Mouse (Mus musculus): ENCODE results near the gene Vac14. TPM values are rescaled to one million over a fixed set of nuclear protein-coding genes. Genes with fewer than 3 reads are reported as not detected.

Gene Vac14
- polyA plus RNA-seq, 1 experiment from 2014 or later: 33.6 TPM

- Histone ChIP-seq H3K4me1 (replicated peaks) (0 out of 2 replicates have a peak, but pooled peaks cover 6% of the 10 kb centered on the region), H3K36me3 (peaks cover 21% of the 10 kb centered on the region), H3K27ac (replicated peaks) (no peak overlapping the region), H3K27me3 (no peaks in the 10 kb centered on the region), H3K4me3 (no peak overlapping the region), H3K9ac (no peak overlapping the region), H3K4me2 (no peak overlapping the region), H3K9me3 (no peaks in the 10 kb centered on the region)
- ATAC-seq (ENCODE audit: low FRiP score, low read depth): 0 out of 2 replicates have a peak, but pooled peaks have one; percentile 30
- WGBS: 95% methylated on average over 3 of the region's 3 CpGs
Observed at GRCm38 (mm10) chr8:110630079-110630478, 11.7 kb downstream of the Vac14 start.

GRCm38 (mm10) chr8:110630571-110631071, 12.2 kb downstream of the Vac14 start:
- no peak overlapping the region for H3K4me3 ChIP-seq
- H3K27me3 ChIP-seq: no peaks in the 10 kb centered on the region
- H3K36me3 ChIP-seq: peaks cover 26% of the 10 kb centered on the region
- 0 out of 2 replicates have a peak, but pooled peaks cover 6% of the 10 kb centered on the region for H3K4me1 ChIP-seq (replicated peaks)
- no peaks in the 10 kb centered on the region for H3K9me3 ChIP-seq
- H3K9ac ChIP-seq: no peak overlapping the region
- H3K4me2 ChIP-seq: no peak overlapping the region
- H3K27ac ChIP-seq (replicated peaks): peak overlapping the region; percentile 3
- ATAC-seq (ENCODE audit: low FRiP score, low read depth): no peak
- 78% methylated on average over 8 of the region's 8 CpGs for WGBS

- H3K27ac ChIP-seq (replicated peaks): peak overlapping the region; percentile 3; the same call in 1 of the 2 replicates
- ATAC-seq (ENCODE audit: low FRiP score, low read depth): no peak
- H3K4me3 ChIP-seq: no peak overlapping the region
- H3K27me3 ChIP-seq: no peaks in the 10 kb centered on the region
- no peak overlapping the region for H3K4me2 ChIP-seq
- H3K9me3 ChIP-seq: no peaks in the 10 kb centered on the region
- peaks cover 32% of the 10 kb centered on the region for H3K36me3 ChIP-seq
- WGBS: 95% methylated on average over 7 of the region's 7 CpGs
- no peak overlapping the region for H3K9ac ChIP-seq
- 0 out of 2 replicates have a peak, but pooled peaks cover 6% of the 10 kb centered on the region for H3K4me1 ChIP-seq (replicated peaks)
Observed at GRCm38 (mm10) chr8:110631201-110631600, 12.8 kb downstream of the Vac14 start.

GRCm38 (mm10) chr8:110633814-110634213, 15.4 kb downstream of the Vac14 start:
- H3K9ac ChIP-seq: no peak overlapping the region
- H3K4me3 ChIP-seq: no peak overlapping the region
- 0 out of 2 replicates have a peak, but pooled peaks cover 6% of the 10 kb centered on the region for H3K4me1 ChIP-seq (replicated peaks)
- no peak overlapping the region for H3K4me2 ChIP-seq
- peaks cover 56% of the 10 kb centered on the region for H3K36me3 ChIP-seq
- WGBS: 98% methylated on average over 3 of the region's 3 CpGs
- H3K27me3 ChIP-seq: no peaks in the 10 kb centered on the region
- ATAC-seq (ENCODE audit: low FRiP score, low read depth): no peak
- no peaks in the 10 kb centered on the region for H3K9me3 ChIP-seq
- no peak overlapping the region for H3K27ac ChIP-seq (replicated peaks)

GRCm38 (mm10) chr8:110636182-110636581, 17.8 kb downstream of the Vac14 start:
- Histone ChIP-seq H3K4me2 (no peak overlapping the region), H3K36me3 (peaks cover 56% of the 10 kb centered on the region), H3K4me3 (no peak overlapping the region), H3K27ac (replicated peaks) (no peak overlapping the region), H3K9me3 (no peaks in the 10 kb centered on the region), H3K27me3 (no peaks in the 10 kb centered on the region), H3K9ac (no peak overlapping the region), H3K4me1 (replicated peaks) (no peaks in the 10 kb centered on the region)
- ATAC-seq (ENCODE audit: low FRiP score, low read depth): no peak
- WGBS: 92% methylated on average over 6 of the region's 6 CpGs

- Histone ChIP-seq H3K9ac (no peak overlapping the region), H3K4me3 (no peak overlapping the region), H3K36me3 (peaks cover 23% of the 10 kb centered on the region), H3K9me3 (no peaks in the 10 kb centered on the region), H3K27ac (replicated peaks) (no peak overlapping the region), H3K27me3 (no peaks in the 10 kb centered on the region), H3K4me2 (no peak overlapping the region), H3K4me1 (replicated peaks) (no peaks in the 10 kb centered on the region)
- no peak for ATAC-seq (ENCODE audit: low FRiP score, low read depth)
- 92% methylated on average over 5 of the region's 5 CpGs for WGBS
Observed at GRCm38 (mm10) chr8:110642331-110642730, 23.9 kb downstream of the Vac14 start.

GRCm38 (mm10) chr8:110643177-110643576, 24.8 kb downstream of the Vac14 start:
- no peak overlapping the region for H3K9ac ChIP-seq
- H3K9me3 ChIP-seq: no peaks in the 10 kb centered on the region
- peaks cover 15% of the 10 kb centered on the region for H3K36me3 ChIP-seq
- no peak overlapping the region for H3K4me3 ChIP-seq
- H3K27me3 ChIP-seq: no peaks in the 10 kb centered on the region
- H3K4me1 ChIP-seq (replicated peaks): no peaks in the 10 kb centered on the region
- H3K4me2 ChIP-seq: no peak overlapping the region
- WGBS: 78% methylated on average over 4 of the region's 4 CpGs
- no peak for ATAC-seq (ENCODE audit: low FRiP score, low read depth)
- no peak overlapping the region for H3K27ac ChIP-seq (replicated peaks)

- Histone ChIP-seq H3K9me3 (no peaks in the 10 kb centered on the region), H3K27me3 (no peaks in the 10 kb centered on the region), H3K4me2 (no peak overlapping the region), H3K9ac (no peak overlapping the region), H3K27ac (replicated peaks) (no peak overlapping the region), H3K4me3 (no peak overlapping the region), H3K4me1 (replicated peaks) (no peaks in the 10 kb centered on the region), H3K36me3 (peaks cover 14% of the 10 kb centered on the region; the same call in 1 of the 2 replicates)
- 84% methylated on average over 4 of the region's 4 CpGs for WGBS
- ATAC-seq (ENCODE audit: low FRiP score, low read depth): no peak
Observed at GRCm38 (mm10) chr8:110644422-110644821, 26.0 kb downstream of the Vac14 start.

GRCm38 (mm10) chr8:110644901-110645300, 26.5 kb downstream of the Vac14 start:
- 91% methylated on average over 2 of the region's 2 CpGs for WGBS
- no peak overlapping the region for H3K9ac ChIP-seq
- H3K4me1 ChIP-seq (replicated peaks): no peaks in the 10 kb centered on the region
- H3K4me2 ChIP-seq: no peak overlapping the region
- ATAC-seq (ENCODE audit: low FRiP score, low read depth): no peak
- H3K27ac ChIP-seq (replicated peaks): no peak overlapping the region
- no peak overlapping the region for H3K4me3 ChIP-seq
- H3K9me3 ChIP-seq: no peaks in the 10 kb centered on the region
- H3K36me3 ChIP-seq: peaks cover 18% of the 10 kb centered on the region
- no peaks in the 10 kb centered on the region for H3K27me3 ChIP-seq

GRCm38 (mm10) chr8:110645340-110645739, 27.0 kb downstream of the Vac14 start:
- H3K27ac ChIP-seq (replicated peaks): no peak overlapping the region
- H3K4me2 ChIP-seq: no peak overlapping the region
- no peak for ATAC-seq (ENCODE audit: low FRiP score, low read depth)
- no peak overlapping the region for H3K9ac ChIP-seq
- H3K36me3 ChIP-seq: peaks cover 20% of the 10 kb centered on the region
- 95% methylated on average over 3 of the region's 3 CpGs for WGBS
- H3K9me3 ChIP-seq: no peaks in the 10 kb centered on the region
- no peak overlapping the region for H3K4me3 ChIP-seq
- no peaks in the 10 kb centered on the region for H3K27me3 ChIP-seq
- no peaks in the 10 kb centered on the region for H3K4me1 ChIP-seq (replicated peaks)

GRCm38 (mm10) chr8:110646064-110646463, 27.7 kb downstream of the Vac14 start:
- Histone ChIP-seq H3K4me2 (no peak overlapping the region), H3K27ac (replicated peaks) (no peak overlapping the region), H3K9me3 (no peaks in the 10 kb centered on the region), H3K4me1 (replicated peaks) (no peaks in the 10 kb centered on the region), H3K36me3 (peaks cover 20% of the 10 kb centered on the region), H3K4me3 (no peak overlapping the region), H3K9ac (no peak overlapping the region), H3K27me3 (no peaks in the 10 kb centered on the region)
- WGBS: 39% methylated on average over 6 of the region's 6 CpGs
- ATAC-seq (ENCODE audit: low FRiP score, low read depth): peak; percentile 73; the same call in 1 of the 2 replicates

GRCm38 (mm10) chr8:110648577-110648976, 30.2 kb downstream of the Vac14 start:
- no peak for ATAC-seq (ENCODE audit: low FRiP score, low read depth)
- WGBS: 96% methylated on average over 3 of the region's 3 CpGs
- no peak overlapping the region for H3K27ac ChIP-seq (replicated peaks)
- H3K4me1 ChIP-seq (replicated peaks): no peaks in the 10 kb centered on the region
- H3K4me3 ChIP-seq: no peak overlapping the region
- no peak overlapping the region for H3K4me2 ChIP-seq
- H3K36me3 ChIP-seq: peaks cover 9% of the 10 kb centered on the region
- no peak overlapping the region for H3K9ac ChIP-seq
- H3K9me3 ChIP-seq: no peaks in the 10 kb centered on the region
- H3K27me3 ChIP-seq: no peaks in the 10 kb centered on the region

- H3K9ac ChIP-seq: no peak overlapping the region
- no peak overlapping the region for H3K4me2 ChIP-seq
- H3K36me3 ChIP-seq: peaks cover 9% of the 10 kb centered on the region
- H3K9me3 ChIP-seq: no peaks in the 10 kb centered on the region
- no peaks in the 10 kb centered on the region for H3K27me3 ChIP-seq
- WGBS: 93% methylated on average over 6 of the region's 6 CpGs
- no peak overlapping the region for H3K27ac ChIP-seq (replicated peaks)
- ATAC-seq (ENCODE audit: low FRiP score, low read depth): no peak
- H3K4me3 ChIP-seq: no peak overlapping the region
- H3K4me1 ChIP-seq (replicated peaks): no peaks in the 10 kb centered on the region
Observed at GRCm38 (mm10) chr8:110649286-110649685, 30.9 kb downstream of the Vac14 start.

Data from hindbrain, embryonic 15.5 days (tissue).